Mouse (Mus musculus) cortical plate, adult 2 months (tissue): Measurements from ENCODE around the gene Ttll3.

Experiments used
- CTCF ChIP-seq: fragments of 200-500 bp; IDR thresholded peaks from 2 replicates; pipeline ENCODE4 v1.5.1; 2011; ENCODE audit warnings: mild to moderate bottlenecking, control low read depth, low read length; ENCODE audit not compliant: insufficient read depth; ENCODE audit errors: extremely low read depth
- POLR2A ChIP-seq: fragments of 200-500 bp; IDR thresholded peaks from 2 replicates; pipeline ENCODE4 v1.6.1; 2011; ENCODE audit warnings: mild to moderate bottlenecking, low read length, control low read depth; ENCODE audit not compliant: insufficient read depth; ENCODE audit errors: extremely low read depth

DNA sequence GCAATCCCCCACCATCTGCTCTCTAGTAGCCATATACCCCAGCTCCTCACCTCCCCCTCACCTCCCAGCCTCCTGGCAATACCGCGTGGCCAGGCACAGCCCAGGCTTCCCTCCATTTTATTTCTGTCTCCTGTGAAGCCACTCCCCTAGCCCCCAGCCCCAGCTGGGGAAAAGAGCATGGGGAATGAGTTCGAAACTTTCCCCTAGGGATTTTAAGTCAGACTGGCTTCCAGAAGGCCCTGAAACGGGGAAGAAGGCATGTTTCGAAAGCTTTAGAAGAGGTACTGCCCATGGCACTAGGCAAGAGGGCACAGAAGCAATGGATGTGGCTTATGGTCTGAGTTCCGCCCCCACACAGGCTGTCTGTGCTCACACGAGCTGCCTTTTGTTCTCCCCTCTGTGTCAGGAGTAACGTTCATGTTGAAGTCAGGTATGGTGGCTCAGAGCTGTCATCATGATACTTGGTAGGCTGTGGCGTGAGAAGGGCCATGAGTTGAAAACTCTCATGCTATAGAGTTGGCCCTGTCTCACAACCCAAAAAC lies 46.7 kb downstream of the Ttll3 start, which contains the start of gene Cidec:
- TF ChIP-seq CTCF (no peak), POLR2A (no peak)
